Mouse (Mus musculus) NIH3T3 (cell line): Measurements from ENCODE around the gene Gm5890.
"Not testable (repeated sequence)": the region's sequence is repeated elsewhere in the genome, so short reads cannot be mapped to it uniquely, and the experiment has no call there.

Experiments used
- DNase-seq: peaks from one replicate; pipeline ENCODE4 v3.0.0-alpha.2; 2012; ENCODE audit warnings: low read depth

Gene Gm5890

GRCm38 (mm10) chr7:20262734-20263133 is at the start of gene Gm5890:
Gm5890 (minus strand) TSS chr7:20262834.
- not testable (repeated sequence) for DNase-seq

- DNase-seq: not testable (repeated sequence)
These were observed 28.9 kb downstream of the Gm5890 start, which contains the start of gene Gm4498 for GRCm38 (mm10) chr7:20233728-20234127. Gm4498 (minus strand) TSS chr7:20233828.
